Mouse (Mus musculus) brain, embryonic 14.5 days (tissue): ENCODE data around the gene Sobp.

Experiments
- CTCF ChIP-seq: fragments of 200-500 bp; IDR thresholded peaks from 2 replicates; pipeline ENCODE4 v1.5.1; 2012; ENCODE audit warnings: inconsistent platforms, mild to moderate bottlenecking, moderate library complexity, borderline replicate concordance; ENCODE audit not compliant: insufficient read depth, insufficient read length; ENCODE audit errors: extremely low read depth
- POLR2A ChIP-seq: fragments of 200-500 bp; IDR thresholded peaks from 2 replicates; pipeline ENCODE4 v1.6.1; 2012; ENCODE audit warnings: mild to moderate bottlenecking, inconsistent platforms, borderline replicate concordance; ENCODE audit not compliant: poor library complexity, insufficient read depth, insufficient read length, severe bottlenecking; ENCODE audit errors: extremely low read depth

DNA sequence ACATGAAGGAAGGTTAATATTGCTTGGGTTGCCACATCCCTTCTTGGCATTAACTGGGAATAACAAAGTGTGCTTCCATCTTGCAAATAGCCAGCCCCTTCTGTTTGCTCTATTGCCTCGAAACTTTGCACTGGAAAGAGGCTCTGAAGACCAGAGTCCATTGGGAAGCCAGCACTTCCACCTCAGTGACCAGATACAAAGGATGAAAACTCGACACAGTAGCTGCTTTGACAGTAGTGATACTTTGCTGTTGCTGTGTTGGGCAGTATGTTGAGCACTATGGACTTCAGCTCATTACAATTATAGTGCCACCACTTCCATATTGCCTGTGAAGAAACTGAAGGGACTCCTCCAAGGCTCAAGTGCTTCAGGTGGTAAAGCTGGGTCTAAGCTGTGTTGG lies 86.9 kb downstream of the Sobp start:
- no peak for TF ChIP-seq CTCF
- no peak for TF ChIP-seq POLR2A
